Mouse (Mus musculus) left cerebral cortex, adult 2 months (tissue): ENCODE measurements around the gene Arhgef19. TPM values are rescaled to one million over a fixed set of nuclear protein-coding genes. Genes with fewer than 3 reads are reported as not detected.
A peak's percentile ranks its signal among the peaks of the same experiment; 100 is the strongest.

Source experiments
- DNase-seq, 2 experiments: peaks; one replicate each; pipeline ENCODE4 v3.0.0; 2021 to 2022; ENCODE audit warnings: low spot score in 2 of 2, mixed read lengths in 1 of 2; ENCODE audit errors: extremely low spot score in 1 of 2
- H3K27ac ChIP-seq: fragments of 200-600 bp; 2 replicates; pipeline ENCODE4 v1.8.1; 2022
- H3K4me3 ChIP-seq: fragments of 200-600 bp; 2 replicates; pipeline ENCODE4 v1.8.1; 2022
- CTCF ChIP-seq: fragments of 200-600 bp; IDR thresholded peaks from 2 replicates; pipeline ENCODE4 v1.8.1; 2022; ENCODE audit warnings: antibody characterized with exemption, mild to moderate bottlenecking, moderate library complexity
- intact Hi-C: fragments of 180-260 bp; cut with DNase I; formaldehyde crosslinking; loops from one replicate; pipeline ENCODE4 v1.15.1; 2025
- total RNA-seq, 2 experiments: library from RNA; stranded (reverse); gene quantifications; 2 replicates each; pipeline ENCODE4 v1.2.3; 2021

Gene Arhgef19
- total RNA-seq, 2 experiments from 2014 or later: 17.1 to 18.2 TPM

- intact Hi-C loops: no loop called here
- Histone ChIP-seq H3K27ac (no peak overlapping the region), H3K4me3 (no peak overlapping the region)
- DNase-seq: no peak
- TF ChIP-seq CTCF: no peak
Observed at GRCm38 (mm10) chr4:141212892-141213291, 26.4 kb upstream of the Arhgef19 start.

DNA sequence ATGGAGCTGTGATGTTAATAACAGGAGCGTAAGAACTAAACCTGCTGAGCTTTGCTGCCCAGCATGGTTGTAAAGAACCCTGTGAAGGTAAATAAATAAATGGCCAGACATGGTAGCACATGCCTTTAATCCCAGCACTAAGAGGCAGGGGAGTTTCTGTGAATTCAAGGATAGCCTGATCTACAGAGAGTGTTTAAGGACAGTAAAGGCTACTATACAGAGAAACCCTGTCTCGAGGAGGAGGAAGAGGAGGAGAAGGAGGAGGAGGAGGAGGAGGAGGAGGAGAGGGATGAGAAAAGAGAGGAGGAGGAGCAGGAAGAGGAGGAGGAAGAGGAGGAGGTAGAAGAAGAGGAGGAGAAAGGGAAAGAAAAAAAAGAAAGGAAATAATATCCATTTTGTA is 26.0 kb upstream of the Arhgef19 start:
- TF ChIP-seq CTCF: no peak
- DNase-seq: no peak
- intact Hi-C loops: no loop called here
- Histone ChIP-seq H3K4me3 (peak overlapping the region; percentile 55), H3K27ac (peak overlapping the region; percentile 60; the same call in 1 of the 2 replicates)

DNA sequence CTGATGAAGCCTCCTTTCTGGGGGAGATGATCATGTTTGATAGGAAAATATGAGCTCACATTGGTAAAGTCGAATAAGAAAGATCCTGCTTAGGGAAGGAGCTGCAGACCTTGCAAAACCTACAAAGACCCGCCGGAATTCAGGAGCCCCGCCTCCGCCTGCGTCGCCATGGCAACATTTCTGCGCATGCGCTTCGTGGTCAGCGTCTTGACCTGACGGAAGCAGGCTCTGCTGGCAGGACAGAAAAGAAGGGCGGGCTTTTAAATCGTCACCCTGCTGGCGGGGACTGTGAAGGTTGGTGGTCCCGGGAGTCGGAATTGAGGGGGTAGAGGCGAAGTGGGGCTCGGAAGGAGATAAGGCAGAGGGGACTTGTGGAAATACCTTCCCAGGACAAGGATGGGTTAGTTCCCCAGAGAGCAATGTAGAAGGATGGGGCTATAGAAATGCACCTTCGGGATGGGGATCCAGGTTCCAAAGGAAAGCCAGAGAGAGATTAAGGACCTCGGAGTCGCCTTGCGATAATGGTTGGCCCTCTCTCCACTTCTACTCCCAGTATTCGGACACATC is 25.4 kb upstream of the Arhgef19 start, which contains the start of gene Rsg1:
Gene Rsg1, plus strand, starts transcription at position 187 of the 567 bp plus-strand sequence.
- peak within 1 kb of the TSS; percentile 60 for H3K27ac ChIP-seq
- peak; percentile 92 to 94 for DNase-seq
- H3K4me3 ChIP-seq: peak within 1 kb of the TSS; percentile 55
- intact Hi-C loops: no loop called here
- peak; percentile 15 for TF ChIP-seq CTCF

DNA sequence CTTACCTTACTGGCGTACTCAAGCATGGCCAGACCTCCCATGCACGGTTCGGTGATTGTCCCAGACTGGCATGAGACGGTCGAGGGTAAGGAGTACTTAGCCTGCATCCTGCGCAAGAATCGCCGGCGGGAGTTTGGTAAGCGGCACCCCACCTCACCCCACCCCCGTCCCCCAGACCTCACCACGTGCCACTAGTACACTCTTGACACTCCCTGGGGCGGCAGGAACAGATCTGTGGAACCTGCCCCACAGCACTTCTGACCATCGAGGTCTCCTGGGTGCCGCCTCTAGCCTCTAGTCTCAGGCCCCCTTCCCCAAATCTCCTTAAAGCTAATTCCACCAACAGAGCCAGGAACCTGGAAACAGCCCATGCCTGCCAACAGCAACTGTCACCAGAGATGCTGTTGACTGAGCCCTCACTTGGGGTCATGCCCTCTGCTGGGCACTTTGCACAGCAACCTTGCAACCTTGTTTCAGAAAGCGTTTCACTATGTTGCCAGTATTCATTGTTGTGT is 24.9 kb upstream of the Arhgef19 start:
- peak overlapping the region; percentile 60 for H3K27ac ChIP-seq
- peak; percentile 28 for TF ChIP-seq CTCF
- no peak for DNase-seq
- H3K4me3 ChIP-seq: peak overlapping the region; percentile 55
- intact Hi-C loops: no loop called here

GRCm38 (mm10) chr4:141219583-141220213 is 19.6 kb upstream of the Arhgef19 start:
- DNase-seq: no peak
- no peak for TF ChIP-seq CTCF
- intact Hi-C loops: loop anchor here (5.0 kb wide), 1 partner anchor 43 kb away; no protein-coding TSS in a partner anchor

GRCm38 (mm10) chr4:141221848-141222247 is 17.5 kb upstream of the Arhgef19 start:
- intact Hi-C loops: loop anchor here (5.0 kb wide), 1 partner anchor 40 kb away; no protein-coding TSS in a partner anchor
- Histone ChIP-seq H3K4me3 (no peak overlapping the region), H3K27ac (no peak overlapping the region)
- no peak for DNase-seq
- TF ChIP-seq CTCF: no peak; the same call in 1 of the 2 replicates

More at GRCm38 (mm10) chr4:141219583-141220213, 19.6 kb upstream of the Arhgef19 start:
- Histone ChIP-seq H3K27ac (no peak overlapping the region), H3K4me3 (no peak overlapping the region)

GRCm38 (mm10) chr4:141222752-141223151 is 16.5 kb upstream of the Arhgef19 start:
- no peak overlapping the region for H3K4me3 ChIP-seq
- TF ChIP-seq CTCF: no peak
- H3K27ac ChIP-seq: no peak overlapping the region
- intact Hi-C loops: loop anchor here (5.0 kb wide), 1 partner anchor 40 kb away; no protein-coding TSS in a partner anchor
- DNase-seq: no peak

DNA sequence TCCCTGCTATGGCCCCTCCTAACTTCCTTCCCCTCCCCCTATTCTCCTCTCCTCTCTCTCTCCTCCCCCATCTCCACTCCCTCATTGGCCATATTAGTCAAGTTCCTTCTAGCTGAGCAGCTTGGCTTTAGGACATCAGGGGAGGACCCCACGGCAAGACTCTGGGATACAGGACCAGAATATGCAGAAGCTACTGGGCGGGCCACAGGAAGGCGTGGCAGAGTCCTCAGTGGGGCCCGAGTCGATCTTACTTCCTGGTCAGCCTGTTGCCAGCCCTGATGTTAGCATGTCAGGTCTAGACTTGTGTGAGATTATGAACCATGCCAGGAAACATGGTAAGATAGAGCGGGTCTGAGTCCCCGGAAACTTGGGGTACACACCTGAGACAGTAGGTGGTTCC is 10.6 kb upstream of the Arhgef19 start:
- no peak for TF ChIP-seq CTCF
- Histone ChIP-seq H3K27ac (no peak overlapping the region), H3K4me3 (no peak overlapping the region)
- DNase-seq: no peak
- intact Hi-C loops: no loop called here

DNA sequence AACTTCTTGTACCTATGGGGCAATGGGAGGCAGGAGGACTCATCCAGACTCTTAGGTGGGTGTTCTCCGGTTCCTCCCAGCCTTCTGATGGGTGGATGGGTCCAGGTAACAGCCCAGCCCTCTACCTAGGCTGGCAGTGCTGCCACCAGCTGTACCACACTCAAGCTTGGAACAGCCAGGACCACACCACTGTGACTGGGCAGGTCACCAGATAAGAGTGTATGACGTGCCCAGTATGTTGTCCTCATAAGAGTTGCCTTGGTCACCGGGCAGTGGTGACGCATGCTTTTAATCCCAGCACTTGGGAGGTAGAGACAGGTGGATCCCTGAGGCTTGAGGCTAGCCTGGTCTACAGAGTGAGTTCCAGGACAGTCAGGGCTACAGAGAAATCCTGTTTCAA is 6.1 kb upstream of the Arhgef19 start:
- Histone ChIP-seq H3K4me3 (no peak overlapping the region), H3K27ac (no peak overlapping the region)
- no peak for TF ChIP-seq CTCF
- intact Hi-C loops: no loop called here
- DNase-seq: no peak

- Histone ChIP-seq H3K27ac (no peak overlapping the region), H3K4me3 (no peak overlapping the region)
- DNase-seq: no peak
- intact Hi-C loops: no loop called here
- TF ChIP-seq CTCF: no peak
Observed at GRCm38 (mm10) chr4:141235537-141236111, 3.7 kb upstream of the Arhgef19 start.

- DNase-seq: no peak
- TF ChIP-seq CTCF: no peak
- Histone ChIP-seq H3K4me3 (no peak overlapping the region), H3K27ac (no peak overlapping the region)
- intact Hi-C loops: no loop called here
Observed at GRCm38 (mm10) chr4:141236856-141237255, 2.4 kb upstream of the Arhgef19 start.
